Mouse (Mus musculus): Measurements from ENCODE around the gene Vps35. TPM values are rescaled to one million over a fixed set of nuclear protein-coding genes. Genes with fewer than 3 reads are reported as not detected.

Vps35 gene
- polyA plus RNA-seq, 1 experiment, result 3.4 TPM

DNA sequence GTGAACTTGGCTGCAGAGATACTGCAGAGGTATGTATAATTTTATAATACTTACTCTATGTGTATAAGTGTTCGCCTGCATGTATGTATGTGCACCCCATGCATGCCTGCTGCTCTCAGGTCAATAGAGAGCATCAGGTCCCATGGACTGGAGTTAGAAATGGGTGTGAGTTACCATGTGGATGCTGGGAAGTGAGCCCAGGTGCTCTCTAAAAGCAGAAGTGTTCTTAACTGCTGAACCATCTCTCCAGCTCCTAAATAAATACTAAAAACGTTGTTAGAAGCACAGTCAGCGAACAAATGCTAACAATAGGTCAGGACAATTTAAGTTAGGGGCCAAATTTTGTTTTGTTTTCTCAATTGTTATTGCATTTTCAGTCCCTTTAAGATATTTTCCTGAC, 3.3 kb upstream of the Vps35 start:
- 80% methylated on average over 3 of the region's 3 CpGs for WGBS
- Histone ChIP-seq H3K4me3 (ENCODE audit: low read depth, low read length) (no peak overlapping the region), H3K4me1 (ENCODE audit: control insufficient read depth, insufficient read depth, insufficient read length, low read length) (no peaks in the 10 kb centered on the region; the same call in 1 of the 2 replicates), H3K27me3 (ENCODE audit: control insufficient read depth, insufficient read depth, low read length) (no peaks in the 10 kb centered on the region), H3K27ac (ENCODE audit: insufficient read depth, low read depth, low read length) (no peak overlapping the region), H3K36me3 (ENCODE audit: control insufficient read depth, insufficient read depth, low read length) (peaks cover 22% of the 10 kb centered on the region)
- TF ChIP-seq CTCF (IDR thresholded peaks at IDR 0.05; ENCODE audit: extremely low read depth, insufficient read length, insufficient replicate concordance, low read depth, low read length) (no peak), POLR2A (IDR thresholded peaks at IDR 0.05; ENCODE audit: low read depth, low read length) (no peak)

- Histone ChIP-seq H3K27ac (ENCODE audit: insufficient read depth, low read depth, low read length) (no peak overlapping the region), H3K27me3 (ENCODE audit: control insufficient read depth, insufficient read depth, low read length) (no peaks in the 10 kb centered on the region), H3K4me1 (ENCODE audit: control insufficient read depth, insufficient read depth, insufficient read length, low read length) (no peaks in the 10 kb centered on the region; the same call in 1 of the 2 replicates), H3K36me3 (ENCODE audit: control insufficient read depth, insufficient read depth, low read length) (peaks cover 18% of the 10 kb centered on the region), H3K4me3 (ENCODE audit: low read depth, low read length) (no peak overlapping the region)
- WGBS, result 26% methylated on average over 1 of the region's 1 CpGs
- TF ChIP-seq CTCF (IDR thresholded peaks at IDR 0.05; ENCODE audit: extremely low read depth, insufficient read length, insufficient replicate concordance, low read depth, low read length) (no peak), POLR2A (IDR thresholded peaks at IDR 0.05; ENCODE audit: low read depth, low read length) (no peak)
These were observed 2.3 kb upstream of the Vps35 start for GRCm38 (mm10) chr8:85301941-85302340.

GRCm38 (mm10) chr8:85298600-85299433, 785 bp downstream of the Vps35 start:
- H3K27ac ChIP-seq (ENCODE audit: insufficient read depth, low read depth, low read length), result peak overlapping the region; percentile 47

GRCm38 (mm10) chr8:85286846-85287245, 12.8 kb downstream of the Vps35 start:
- peaks cover 44% of the 10 kb centered on the region for H3K36me3 ChIP-seq (ENCODE audit: control insufficient read depth, insufficient read depth, low read length)
- 79% methylated on average over 1 of the region's 1 CpGs for WGBS

More at GRCm38 (mm10) chr8:85298600-85299433, 785 bp downstream of the Vps35 start:
- H3K4me3 ChIP-seq (ENCODE audit: low read depth, low read length), result peak overlapping the region; percentile 96
- under 1% methylated on average over 53 of the region's 53 CpGs for WGBS
- TF ChIP-seq POLR2A (IDR thresholded peaks at IDR 0.05; ENCODE audit: low read depth, low read length) (no peak), CTCF (IDR thresholded peaks at IDR 0.05; ENCODE audit: extremely low read depth, insufficient read length, insufficient replicate concordance, low read depth, low read length) (no peak)
- H3K36me3 ChIP-seq (ENCODE audit: control insufficient read depth, insufficient read depth, low read length), result peaks cover 7% of the 10 kb centered on the region
- H3K4me1 ChIP-seq (ENCODE audit: control insufficient read depth, insufficient read depth, insufficient read length, low read length), result no peaks in the 10 kb centered on the region; the same call in 1 of the 2 replicates
- H3K27me3 ChIP-seq (ENCODE audit: control insufficient read depth, insufficient read depth, low read length), result no peaks in the 10 kb centered on the region

DNA sequence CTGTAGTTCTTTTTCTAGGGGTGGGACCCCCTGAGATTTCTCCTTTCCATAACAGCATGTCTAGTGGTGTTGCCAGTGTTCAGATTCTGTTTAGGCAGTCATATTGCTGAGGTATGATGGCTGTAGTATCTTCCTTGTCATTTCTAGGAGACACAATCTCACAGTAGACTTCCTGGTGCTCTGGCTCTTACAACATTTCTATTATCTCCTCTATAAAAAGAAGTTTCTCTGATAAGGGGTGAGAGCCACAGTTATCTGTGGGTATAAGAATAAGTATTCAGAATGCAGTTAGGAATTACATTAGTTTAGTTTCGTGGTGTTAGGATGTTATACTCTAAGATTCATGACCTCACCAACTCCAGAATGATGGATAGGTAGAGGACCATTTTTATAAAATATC, 72.3 kb downstream of the Vps35 start:
- Histone ChIP-seq H3K36me3 (ENCODE audit: control insufficient read depth, insufficient read depth, low read length) (no peaks in the 10 kb centered on the region), H3K27ac (ENCODE audit: insufficient read depth, low read depth, low read length) (no peak overlapping the region), H3K27me3 (ENCODE audit: control insufficient read depth, insufficient read depth, low read length) (no peaks in the 10 kb centered on the region; the same call in 1 of the 2 replicates), H3K4me3 (ENCODE audit: low read depth, low read length) (no peak overlapping the region), H3K4me1 (ENCODE audit: control insufficient read depth, insufficient read depth, insufficient read length, low read length) (no peaks in the 10 kb centered on the region)
- no peak for TF ChIP-seq CTCF (IDR thresholded peaks at IDR 0.05; ENCODE audit: extremely low read depth, insufficient read length, insufficient replicate concordance, low read depth, low read length)
- TF ChIP-seq POLR2A (IDR thresholded peaks at IDR 0.05; ENCODE audit: low read depth, low read length), result no peak
- 64% methylated on average over 1 of the region's 1 CpGs for WGBS

More at GRCm38 (mm10) chr8:85286846-85287245, 12.8 kb downstream of the Vps35 start:
- Histone ChIP-seq H3K27ac (ENCODE audit: insufficient read depth, low read depth, low read length) (no peak overlapping the region), H3K4me3 (ENCODE audit: low read depth, low read length) (no peak overlapping the region), H3K4me1 (ENCODE audit: control insufficient read depth, insufficient read depth, insufficient read length, low read length) (no peaks in the 10 kb centered on the region), H3K27me3 (ENCODE audit: control insufficient read depth, insufficient read depth, low read length) (no peaks in the 10 kb centered on the region)
- TF ChIP-seq POLR2A (IDR thresholded peaks at IDR 0.05; ENCODE audit: low read depth, low read length) (no peak), CTCF (IDR thresholded peaks at IDR 0.05; ENCODE audit: extremely low read depth, insufficient read length, insufficient replicate concordance, low read depth, low read length) (no peak)

- no peaks in the 10 kb centered on the region for H3K4me1 ChIP-seq (ENCODE audit: control insufficient read depth, insufficient read depth, insufficient read length, low read length)
- no peak within 1 kb of the TSS for H3K4me3 ChIP-seq (ENCODE audit: low read depth, low read length)
- H3K27me3 ChIP-seq (ENCODE audit: control insufficient read depth, insufficient read depth, low read length), result no peaks in the 10 kb centered on the region; the same call in 1 of the 2 replicates
- no peaks in the 10 kb centered on the region for H3K36me3 ChIP-seq (ENCODE audit: control insufficient read depth, insufficient read depth, low read length)
- no peak within 1 kb of the TSS for H3K27ac ChIP-seq (ENCODE audit: insufficient read depth, low read depth, low read length)
- TF ChIP-seq CTCF (IDR thresholded peaks at IDR 0.05; ENCODE audit: extremely low read depth, insufficient read length, insufficient replicate concordance, low read depth, low read length) (no peak), POLR2A (IDR thresholded peaks at IDR 0.05; ENCODE audit: low read depth, low read length) (no peak)
- WGBS, result 19% methylated on average over 1 of the region's 1 CpGs
These were observed 73.9 kb downstream of the Vps35 start, which contains the start of gene Olfr371 for GRCm38 (mm10) chr8:85225688-85226087. Gene Olfr371 (plus strand): TSS chr8:85225988.

DNA sequence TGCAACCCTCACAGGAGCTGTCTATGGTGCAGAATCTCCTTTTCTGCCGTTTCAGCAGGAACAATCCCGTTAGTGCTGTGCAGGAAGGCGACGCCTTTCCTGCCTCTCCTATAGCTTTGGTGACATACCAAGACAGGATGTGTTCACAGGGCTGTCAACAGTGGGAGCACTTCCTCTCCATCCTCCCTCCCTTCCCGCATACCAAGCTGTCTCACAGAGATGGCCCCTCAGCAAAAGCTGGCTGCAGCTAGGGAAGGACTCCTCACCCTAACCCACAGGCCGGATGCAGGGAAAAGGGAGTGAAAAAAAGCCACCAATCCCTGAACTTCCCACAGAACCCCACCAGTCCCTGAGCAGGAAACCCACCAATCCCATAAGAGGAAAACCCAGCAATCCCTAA, 78.6 kb downstream of the Vps35 start:
- TF ChIP-seq POLR2A (IDR thresholded peaks at IDR 0.05; ENCODE audit: low read depth, low read length) (no peak), CTCF (IDR thresholded peaks at IDR 0.05; ENCODE audit: extremely low read depth, insufficient read length, insufficient replicate concordance, low read depth, low read length) (no peak)
- H3K27ac ChIP-seq (ENCODE audit: insufficient read depth, low read depth, low read length), result no peak overlapping the region

More for the DNA sequence above, 78.6 kb downstream of the Vps35 start:
- no peaks in the 10 kb centered on the region for H3K36me3 ChIP-seq (ENCODE audit: control insufficient read depth, insufficient read depth, low read length)
- H3K4me1 ChIP-seq (ENCODE audit: control insufficient read depth, insufficient read depth, insufficient read length, low read length), result no peaks in the 10 kb centered on the region
- WGBS, result 35% methylated on average over 6 of the region's 6 CpGs
- H3K27me3 ChIP-seq (ENCODE audit: control insufficient read depth, insufficient read depth, low read length), result no peaks in the 10 kb centered on the region; the same call in 1 of the 2 replicates
- H3K4me3 ChIP-seq (ENCODE audit: low read depth, low read length), result no peak overlapping the region
